Mouse (Mus musculus): ENCODE results near the gene Gm28308.

DNA sequence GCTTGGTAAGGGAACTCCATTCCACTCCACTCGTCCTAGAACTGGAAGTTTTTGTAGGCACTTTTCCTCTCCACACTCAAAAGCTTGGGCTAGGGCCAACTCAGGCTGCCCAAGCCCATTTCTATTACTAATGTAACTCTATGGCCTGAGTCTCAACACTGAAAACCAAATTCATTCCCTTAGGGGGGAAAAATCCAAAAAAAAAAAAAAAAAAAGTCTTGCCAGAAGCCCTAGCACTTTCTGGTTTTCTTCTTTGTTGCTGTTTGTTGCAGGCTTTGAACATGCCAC, 51.1 kb downstream of the Gm28308 start:
- TF ChIP-seq CTCF (IDR thresholded peaks at IDR 0.05; ENCODE audit: low read depth) (no peak), EP300 (IDR thresholded peaks at IDR 0.05; ENCODE audit: low read depth) (no peak)
